ENCODE assay signal across 41 mouse cellular contexts in genomic region chr16:55312106-55312505, GRCm38 (mm10). TPM values are rescaled to one million over a fixed set of nuclear protein-coding genes. Genes with fewer than 3 reads are reported as not detected.
"Had no signal": no experiment of that assay in that cellular context is flagged by ENCODE, and none has a peak within 500 bp of the region (broad histone marks: within the 10 kb centered on the region; RNA-seq: fewer than 3 reads in every experiment).

No protein-coding gene starts in this region.

- H3K27ac ChIP-seq: heart, embryonic 10.5 days; heart, embryonic 13.5 days; heart, embryonic 15.5 days; hindbrain, embryonic 10.5 days; hindbrain, embryonic 12.5 days; hindbrain, embryonic 13.5 days; hindbrain, embryonic 14.5 days; hindbrain, embryonic 15.5 days; hindbrain, postnatal 0 days; intestine, embryonic 15.5 days; kidney, embryonic 15.5 days; kidney, postnatal 0 days; left cerebral cortex, adult 2 months had no signal

- ATAC-seq: hindbrain, embryonic 16.5 days; hindbrain, postnatal 0 days; inflammation-experienced regulatory T-cells, adult 6 months; intestine, embryonic 15.5 days; intestine, embryonic 16.5 days; intestine, postnatal 0 days had no signal

- H3K27me3 ChIP-seq: heart, embryonic 12.5 days; heart, embryonic 13.5 days; heart, embryonic 15.5 days; hindbrain, embryonic 12.5 days; hindbrain, embryonic 13.5 days; hindbrain, embryonic 15.5 days; intestine, embryonic 15.5 days; kidney, embryonic 15.5 days had no signal

- H3K4me2 ChIP-seq: heart, embryonic 11.5 days; heart, embryonic 12.5 days; heart, embryonic 13.5 days; heart, embryonic 15.5 days; hindbrain, embryonic 12.5 days; hindbrain, embryonic 13.5 days; hindbrain, embryonic 14.5 days; hindbrain, embryonic 15.5 days; intestine, embryonic 15.5 days; kidney, embryonic 15.5 days had no signal

- H3K9ac ChIP-seq: heart, embryonic 12.5 days; heart, embryonic 13.5 days; heart, embryonic 15.5 days; hindbrain, embryonic 12.5 days; hindbrain, embryonic 13.5 days; hindbrain, embryonic 14.5 days; hindbrain, embryonic 15.5 days; intestine, embryonic 15.5 days; kidney, embryonic 15.5 days had no signal

- H3K36me3 ChIP-seq: heart, embryonic 10.5 days; heart, embryonic 12.5 days; heart, embryonic 13.5 days; heart, embryonic 15.5 days; hindbrain, embryonic 10.5 days; hindbrain, embryonic 12.5 days; hindbrain, embryonic 13.5 days; hindbrain, embryonic 15.5 days; intestine, embryonic 15.5 days; kidney, embryonic 15.5 days had no signal

- DNase-seq: heart, postnatal 14 days; heart, postnatal 36 days; heart, postnatal 4 days; kidney, adult 11 months; kidney, adult 18-20 months; kidney, adult 2 months; kidney, adult 8-10 months; kidney, adult 9 months; kidney, postnatal 10 days; kidney, postnatal 14 days; kidney, postnatal 25 days; kidney, postnatal 36 days; kidney, postnatal 4 days; layer of hippocampus, adult 9-11 months; layer of hippocampus, postnatal 36 days had no signal

- H3K4me3 ChIP-seq: heart, embryonic 10.5 days; heart, embryonic 12.5 days; heart, embryonic 13.5 days; heart, embryonic 15.5 days; hindbrain, embryonic 10.5 days; hindbrain, embryonic 12.5 days; hindbrain, embryonic 13.5 days; hindbrain, embryonic 15.5 days; intestine, embryonic 15.5 days; kidney, embryonic 15.5 days; left cerebral cortex, adult 2 months had no signal

- H3K4me1 ChIP-seq: heart, embryonic 10.5 days; heart, embryonic 12.5 days; heart, embryonic 13.5 days; heart, embryonic 15.5 days; hindbrain, embryonic 13.5 days; hindbrain, embryonic 15.5 days; intestine, embryonic 15.5 days had no signal

- H3K9me3 ChIP-seq: heart, embryonic 10.5 days; heart, embryonic 12.5 days; heart, embryonic 13.5 days; heart, embryonic 15.5 days; hindbrain, embryonic 10.5 days; hindbrain, embryonic 12.5 days; hindbrain, embryonic 13.5 days; hindbrain, embryonic 15.5 days; intestine, embryonic 15.5 days; kidney, embryonic 15.5 days had no signal

RNA-seq across cellular contexts. Expression of gene Zpld1, which starts 14.3 kb away (rescaled TPM):
- total RNA-seq: heart, postnatal 14 days; heart, postnatal 25 days; heart, postnatal 36 days; heart, postnatal 4 days; hematopoietic stem cell, adult 5-6 weeks; left cerebral cortex, adult 8-10 months had no signal
- polyA plus RNA-seq: heart, embryonic 10.5 days; heart, embryonic 12.5 days; heart, embryonic 15.5 days; heart, embryonic 16.5 days; heart, postnatal 0 days; inflammation-experienced regulatory T-cells, adult 6 months; intestine, embryonic 14.5 days; large intestine, adult 2 months had no signal
